Mouse (Mus musculus): ENCODE results near the gene Smyd1. TPM values are rescaled to one million over a fixed set of nuclear protein-coding genes. Genes with fewer than 3 reads are reported as not detected.

Smyd1 gene
- polyA plus RNA-seq, 1 experiment, result not detected

GRCm38 (mm10) chr6:71239069-71239750, 82.8 kb downstream of the Smyd1 start:
- TF ChIP-seq CTCF (IDR thresholded peaks at IDR 0.05; ENCODE audit: insufficient read depth, low read depth, low read length) (no peak), POLR2A (IDR thresholded peaks at IDR 0.05; ENCODE audit: insufficient read depth, low read depth, low read length) (no peak)
- 88% methylated on average over 26 of the region's 26 CpGs for WGBS
- Histone ChIP-seq H3K27ac (ENCODE audit: insufficient read depth, low read depth, low read length) (no peak overlapping the region), H3K4me3 (ENCODE audit: insufficient read depth, low read depth, low read length) (no peak overlapping the region), H3K4me1 (ENCODE audit: control insufficient read depth, insufficient read depth, low read length) (no peaks in the 10 kb centered on the region)

DNA sequence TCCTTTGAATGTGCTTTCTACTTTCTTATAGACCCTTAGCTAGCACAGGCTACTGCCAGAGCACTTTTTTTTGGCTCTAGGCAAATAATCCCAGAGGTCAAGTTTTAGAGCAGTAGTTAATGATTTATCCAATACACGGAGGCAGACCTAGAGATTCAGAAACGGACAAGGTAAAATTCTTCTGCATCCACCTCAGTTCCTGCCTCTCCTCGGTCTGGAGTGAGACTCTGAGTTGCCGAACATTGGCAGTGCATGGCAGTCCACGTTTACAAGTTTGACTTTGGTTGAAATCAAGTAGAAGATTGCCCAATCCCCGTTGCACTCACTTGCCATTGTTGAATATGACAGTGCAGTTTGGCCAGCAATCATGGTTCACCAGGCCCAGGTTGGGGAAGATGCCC, 85.0 kb downstream of the Smyd1 start:
- H3K4me3 ChIP-seq (ENCODE audit: insufficient read depth, low read depth, low read length), result no peak overlapping the region
- H3K27ac ChIP-seq (ENCODE audit: insufficient read depth, low read depth, low read length), result no peak overlapping the region
- WGBS, result 90% methylated on average over 6 of the region's 6 CpGs
- TF ChIP-seq POLR2A (IDR thresholded peaks at IDR 0.05; ENCODE audit: insufficient read depth, low read depth, low read length), result no peak
- no peak for TF ChIP-seq CTCF (IDR thresholded peaks at IDR 0.05; ENCODE audit: insufficient read depth, low read depth, low read length)
- H3K4me1 ChIP-seq (ENCODE audit: control insufficient read depth, insufficient read depth, low read length), result no peaks in the 10 kb centered on the region

DNA sequence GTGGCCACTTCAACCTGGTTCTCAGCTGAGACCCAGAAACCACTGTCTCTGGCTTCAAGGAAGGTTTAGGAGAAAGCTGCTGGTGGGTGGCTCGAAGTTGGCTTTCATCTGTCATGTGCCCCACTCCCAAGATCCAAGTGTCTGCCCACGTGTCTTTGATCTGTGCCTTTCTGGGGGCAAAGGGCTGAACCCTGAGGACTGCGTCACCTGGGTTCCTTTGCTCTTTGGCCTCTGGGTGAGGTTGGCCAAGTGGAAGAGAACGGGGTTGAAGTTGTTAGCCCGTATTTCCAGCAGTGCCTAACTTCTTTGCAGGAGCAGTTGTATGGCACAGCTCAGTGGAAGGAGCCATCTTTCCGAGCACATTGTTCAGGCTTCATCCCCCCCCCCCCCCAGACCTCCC, 85.5 kb downstream of the Smyd1 start:
- no peak overlapping the region for H3K4me3 ChIP-seq (ENCODE audit: insufficient read depth, low read depth, low read length)
- TF ChIP-seq POLR2A (IDR thresholded peaks at IDR 0.05; ENCODE audit: insufficient read depth, low read depth, low read length) (no peak), CTCF (IDR thresholded peaks at IDR 0.05; ENCODE audit: insufficient read depth, low read depth, low read length) (no peak)
- WGBS, result 91% methylated on average over 6 of the region's 6 CpGs

DNA sequence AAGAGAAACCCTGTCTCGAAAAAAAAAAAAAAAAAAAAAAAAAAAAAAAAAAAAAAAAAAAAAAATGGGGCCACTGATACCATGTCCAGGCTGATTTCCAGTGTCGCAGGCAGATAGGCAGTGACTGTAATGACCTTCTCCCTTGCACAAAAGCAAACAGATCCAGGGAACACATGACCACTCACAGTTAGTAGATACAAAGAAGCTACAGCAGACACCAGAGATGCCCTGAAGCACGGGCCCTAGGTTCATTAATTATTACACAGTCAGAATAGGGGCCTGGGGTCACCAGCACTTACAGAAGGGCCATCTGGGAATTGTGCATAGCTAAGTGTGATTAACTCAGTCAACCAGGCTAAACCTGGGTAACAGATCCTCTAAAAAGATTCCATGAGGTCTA, 86.1 kb downstream of the Smyd1 start:
- no peak overlapping the region for H3K27ac ChIP-seq (ENCODE audit: insufficient read depth, low read depth, low read length)
- TF ChIP-seq POLR2A (IDR thresholded peaks at IDR 0.05; ENCODE audit: insufficient read depth, low read depth, low read length), result no peak
- TF ChIP-seq CTCF (IDR thresholded peaks at IDR 0.05; ENCODE audit: insufficient read depth, low read depth, low read length), result no peak
- H3K4me3 ChIP-seq (ENCODE audit: insufficient read depth, low read depth, low read length), result no peak overlapping the region
- no peaks in the 10 kb centered on the region for H3K4me1 ChIP-seq (ENCODE audit: control insufficient read depth, insufficient read depth, low read length)
- WGBS, result 91% methylated on average over 3 of the region's 3 CpGs

More for the DNA sequence above, 85.5 kb downstream of the Smyd1 start:
- H3K4me1 ChIP-seq (ENCODE audit: control insufficient read depth, insufficient read depth, low read length), result no peaks in the 10 kb centered on the region
- no peak overlapping the region for H3K27ac ChIP-seq (ENCODE audit: insufficient read depth, low read depth, low read length)

DNA sequence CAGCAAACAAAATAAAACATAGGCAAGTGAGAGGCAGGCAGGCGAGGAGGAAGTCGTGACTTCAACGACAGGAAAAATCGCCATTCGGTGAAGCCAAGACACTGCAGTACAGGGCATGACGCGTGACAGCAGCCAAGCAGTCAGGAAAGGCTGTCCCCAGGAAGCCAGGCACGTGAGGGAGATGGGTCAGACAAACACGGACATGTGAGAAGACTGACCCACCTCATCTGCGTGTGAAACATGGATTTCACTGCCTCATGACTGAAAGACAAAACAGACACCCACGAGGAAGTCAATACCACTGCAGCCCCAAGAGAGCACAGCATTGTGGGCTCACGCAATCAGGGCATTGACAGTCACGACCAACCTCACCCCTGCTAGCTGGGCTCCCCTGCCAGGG, 86.9 kb downstream of the Smyd1 start:
- H3K27ac ChIP-seq (ENCODE audit: insufficient read depth, low read depth, low read length), result no peak overlapping the region
- no peaks in the 10 kb centered on the region for H3K4me1 ChIP-seq (ENCODE audit: control insufficient read depth, insufficient read depth, low read length)
- no peak overlapping the region for H3K4me3 ChIP-seq (ENCODE audit: insufficient read depth, low read depth, low read length)
- WGBS, result 83% methylated on average over 13 of the region's 13 CpGs
- no peak for TF ChIP-seq CTCF (IDR thresholded peaks at IDR 0.05; ENCODE audit: insufficient read depth, low read depth, low read length)
- TF ChIP-seq POLR2A (IDR thresholded peaks at IDR 0.05; ENCODE audit: insufficient read depth, low read depth, low read length), result no peak

GRCm38 (mm10) chr6:71227157-71227770, 94.8 kb downstream of the Smyd1 start:
- 28% methylated on average over 7 of the region's 7 CpGs for WGBS

DNA sequence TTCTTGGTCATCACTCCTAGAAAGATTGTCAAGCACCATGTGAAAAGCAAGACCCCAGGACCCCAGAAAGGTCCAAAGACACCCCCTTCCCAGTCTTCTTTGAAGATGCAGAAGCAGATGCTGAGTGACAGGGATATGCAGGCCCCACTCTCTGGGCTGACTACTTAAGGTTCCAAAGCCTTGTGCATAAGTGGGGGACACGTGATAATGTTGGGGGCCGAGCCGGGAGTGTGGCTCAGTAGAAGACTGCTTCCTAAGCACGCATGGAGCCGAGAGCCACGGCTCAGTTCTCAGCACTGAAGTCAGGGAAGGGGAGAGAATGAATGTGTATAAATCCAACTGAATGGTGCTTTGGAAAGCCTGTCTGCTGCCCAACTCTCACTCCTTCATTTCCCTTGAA, 95.5 kb downstream of the Smyd1 start:
- whole genome bisulfite sequencing, result 44% methylated on average over 6 of the region's 6 CpGs

More at GRCm38 (mm10) chr6:71227157-71227770, 94.8 kb downstream of the Smyd1 start:
- peaks cover 4% of the 10 kb centered on the region; the same call in 1 of the 2 replicates for H3K4me1 ChIP-seq (ENCODE audit: control insufficient read depth, insufficient read depth, low read length)
- no peak overlapping the region for H3K4me3 ChIP-seq (ENCODE audit: insufficient read depth, low read depth, low read length)
- no peak overlapping the region for H3K27ac ChIP-seq (ENCODE audit: insufficient read depth, low read depth, low read length)
- TF ChIP-seq CTCF (IDR thresholded peaks at IDR 0.05; ENCODE audit: insufficient read depth, low read depth, low read length) (no peak), POLR2A (IDR thresholded peaks at IDR 0.05; ENCODE audit: insufficient read depth, low read depth, low read length) (no peak)

GRCm38 (mm10) chr6:71224184-71224943, 97.7 kb downstream of the Smyd1 start:
- H3K4me1 ChIP-seq (ENCODE audit: control insufficient read depth, insufficient read depth, low read length), result peaks cover 4% of the 10 kb centered on the region; the same call in 1 of the 2 replicates
- TF ChIP-seq CTCF (IDR thresholded peaks at IDR 0.05; ENCODE audit: insufficient read depth, low read depth, low read length) (no peak), POLR2A (IDR thresholded peaks at IDR 0.05; ENCODE audit: insufficient read depth, low read depth, low read length) (no peak)
- H3K27ac ChIP-seq (ENCODE audit: insufficient read depth, low read depth, low read length), result no peak overlapping the region
- H3K4me3 ChIP-seq (ENCODE audit: insufficient read depth, low read depth, low read length), result no peak overlapping the region
- 72% methylated on average over 3 of the region's 3 CpGs for WGBS

More for the DNA sequence above, 95.5 kb downstream of the Smyd1 start:
- Histone ChIP-seq H3K27ac (ENCODE audit: insufficient read depth, low read depth, low read length) (no peak overlapping the region), H3K4me3 (ENCODE audit: insufficient read depth, low read depth, low read length) (no peak overlapping the region), H3K4me1 (ENCODE audit: control insufficient read depth, insufficient read depth, low read length) (peaks cover 4% of the 10 kb centered on the region; the same call in 1 of the 2 replicates)
- no peak for TF ChIP-seq CTCF (IDR thresholded peaks at IDR 0.05; ENCODE audit: insufficient read depth, low read depth, low read length)
- TF ChIP-seq POLR2A (IDR thresholded peaks at IDR 0.05; ENCODE audit: insufficient read depth, low read depth, low read length), result no peak

GRCm38 (mm10) chr6:71221501-71221900, 100.5 kb downstream of the Smyd1 start:
- 88% methylated on average over 4 of the region's 4 CpGs for WGBS
- Histone ChIP-seq H3K27ac (ENCODE audit: insufficient read depth, low read depth, low read length) (no peak overlapping the region), H3K4me3 (ENCODE audit: insufficient read depth, low read depth, low read length) (no peak overlapping the region), H3K4me1 (ENCODE audit: control insufficient read depth, insufficient read depth, low read length) (no peaks in the 10 kb centered on the region)
- TF ChIP-seq CTCF (IDR thresholded peaks at IDR 0.05; ENCODE audit: insufficient read depth, low read depth, low read length), result no peak
- TF ChIP-seq POLR2A (IDR thresholded peaks at IDR 0.05; ENCODE audit: insufficient read depth, low read depth, low read length), result no peak
